Mouse (Mus musculus) stomach, embryonic 14.5 days (tissue): ENCODE data around the gene Creb5. TPM values are rescaled to one million over a fixed set of nuclear protein-coding genes. Genes with fewer than 3 reads are reported as not detected.

Experiments
- ATAC-seq: fragments of 200-750 bp; cut with Nextera tagmentation; 2 replicates; pipeline ENCODE4 v1.8.0; 2017; ENCODE audit warnings: low read depth, moderate TSS enrichment; ENCODE audit not compliant: insufficient number of reproducible peaks, insufficient read depth, low FRiP score
- H3K27ac ChIP-seq: fragments of 300-500 bp; sonication (generic); 2 replicates; pipeline ENCODE4 v1.5.1; 2014; ENCODE audit warnings: mild to moderate bottlenecking, low read length, moderate library complexity, mixed read lengths
- H3K27me3 ChIP-seq: fragments of 300-500 bp; sonication (generic); 2 replicates; pipeline ENCODE4 v1.6.1; 2014; ENCODE audit warnings: low read length, control low read depth, mixed read lengths; ENCODE audit not compliant: control insufficient read depth, insufficient read depth
- H3K36me3 ChIP-seq: fragments of 300-500 bp; sonication (generic); 2 replicates; pipeline ENCODE4 v1.6.1; 2014; ENCODE audit warnings: mild to moderate bottlenecking, control low read depth, low read length, moderate library complexity, mixed read lengths; ENCODE audit not compliant: control insufficient read depth, insufficient read depth
- H3K4me1 ChIP-seq: fragments of 300-500 bp; sonication (generic); 2 replicates; pipeline ENCODE4 v1.6.1; 2014; ENCODE audit warnings: low read length, control low read depth, mixed read lengths; ENCODE audit not compliant: control insufficient read depth, insufficient read depth
- H3K4me2 ChIP-seq: fragments of 300-500 bp; sonication (generic); replicated peaks from 2 replicates; pipeline ENCODE4 v1.6.1; 2014; ENCODE audit warnings: low read depth, low read length, control low read depth
- H3K4me3 ChIP-seq: fragments of 300-500 bp; sonication (generic); 2 replicates; pipeline ENCODE4 v1.5.1; 2014; ENCODE audit warnings: low read depth, low read length, control low read depth
- H3K9ac ChIP-seq: fragments of 300-500 bp; sonication (generic); replicated peaks from 2 replicates; pipeline ENCODE4 v1.6.1; 2014; ENCODE audit warnings: low read depth, mild to moderate bottlenecking, control low read depth, low read length, moderate library complexity, mixed read lengths
- H3K9me3 ChIP-seq: fragments of 300-500 bp; sonication (generic); 2 replicates; pipeline ENCODE4 v1.6.1; 2016; ENCODE audit warnings: low read depth, low read length, control low read depth; ENCODE audit not compliant: control insufficient read depth
- WGBS: fragments of 180-500 bp; shearing (Covaris S2); extraction: QIAGEN DNeasy Blood & Tissue Kit; methylation state at CpG from one replicate; pipeline ENCODE4 v1.1.7; 2014; 5-methylcytosine and 5-hydroxymethylcytosine counted together
- polyA plus RNA-seq: library from polyadenylated mRNA; unstranded; fragments of >200 nt; fragmentation: Nextera tagmentation; extraction: Ambion mirVana; gene quantifications from 2 replicates; pipeline ENCODE4 v1.2.1, GENCODE M21; 2014

Gene Creb5
- polyA plus RNA-seq, 1 experiment from 2014 or later, result 10.2 TPM

- ATAC-seq, result no peak
- 32% methylated on average over 1 of the region's 1 CpGs for WGBS
- Histone ChIP-seq H3K4me3 (no peak overlapping the region), H3K27ac (no peak overlapping the region), H3K4me2 (no peak overlapping the region), H3K9ac (no peak overlapping the region), H3K36me3 (no peaks in the 10 kb centered on the region), H3K4me1 (no peaks in the 10 kb centered on the region), H3K9me3 (no peaks in the 10 kb centered on the region), H3K27me3 (no peaks in the 10 kb centered on the region)
Measured at GRCm38 (mm10) chr6:53514862-53515261, 227.8 kb downstream of the Creb5 start.

GRCm38 (mm10) chr6:53515611-53516010 lies 228.5 kb downstream of the Creb5 start:
- H3K9ac ChIP-seq, result no peak overlapping the region
- no peak for ATAC-seq

GRCm38 (mm10) chr6:53517371-53517945 lies 230.4 kb downstream of the Creb5 start:
- ATAC-seq, result no peak
- WGBS, result 66% methylated on average over 5 of the region's 5 CpGs
- no peaks in the 10 kb centered on the region for H3K36me3 ChIP-seq
- H3K9me3 ChIP-seq, result no peaks in the 10 kb centered on the region
- no peak overlapping the region for H3K4me3 ChIP-seq
- no peak overlapping the region for H3K4me2 ChIP-seq
- no peak overlapping the region for H3K27ac ChIP-seq
- no peaks in the 10 kb centered on the region for H3K4me1 ChIP-seq
- H3K9ac ChIP-seq, result no peak overlapping the region
- no peaks in the 10 kb centered on the region for H3K27me3 ChIP-seq

More at GRCm38 (mm10) chr6:53515611-53516010, 228.5 kb downstream of the Creb5 start:
- H3K27ac ChIP-seq, result no peak overlapping the region
- no peak overlapping the region for H3K4me3 ChIP-seq
- WGBS, result 71% methylated on average over 4 of the region's 4 CpGs
- no peaks in the 10 kb centered on the region for H3K9me3 ChIP-seq
- no peaks in the 10 kb centered on the region for H3K27me3 ChIP-seq
- H3K4me2 ChIP-seq, result no peak overlapping the region
- H3K4me1 ChIP-seq, result no peaks in the 10 kb centered on the region
- no peaks in the 10 kb centered on the region for H3K36me3 ChIP-seq

- H3K9me3 ChIP-seq, result no peaks in the 10 kb centered on the region
- H3K4me2 ChIP-seq, result no peak overlapping the region
- ATAC-seq, result no peak
- H3K4me3 ChIP-seq, result no peak overlapping the region
- WGBS, result 68% methylated on average over 13 of the region's 13 CpGs
- H3K9ac ChIP-seq, result no peak overlapping the region
- no peaks in the 10 kb centered on the region for H3K4me1 ChIP-seq
- no peak overlapping the region for H3K27ac ChIP-seq
- H3K27me3 ChIP-seq, result no peaks in the 10 kb centered on the region
- H3K36me3 ChIP-seq, result no peaks in the 10 kb centered on the region
Measured at GRCm38 (mm10) chr6:53523743-53524497, 236.8 kb downstream of the Creb5 start.

GRCm38 (mm10) chr6:53526460-53526859 lies 239.4 kb downstream of the Creb5 start:
- H3K27ac ChIP-seq, result no peak overlapping the region
- ATAC-seq, result no peak
- WGBS, result 88% methylated on average over 1 of the region's 1 CpGs

GRCm38 (mm10) chr6:53530742-53531141 lies 243.7 kb downstream of the Creb5 start:
- WGBS, result 86% methylated on average over 8 of the region's 8 CpGs
- Histone ChIP-seq H3K9ac (no peak overlapping the region), H3K9me3 (no peaks in the 10 kb centered on the region), H3K27me3 (no peaks in the 10 kb centered on the region), H3K4me1 (no peaks in the 10 kb centered on the region), H3K36me3 (no peaks in the 10 kb centered on the region), H3K4me2 (no peak overlapping the region), H3K27ac (no peak overlapping the region), H3K4me3 (no peak overlapping the region)
- ATAC-seq, result no peak

More at GRCm38 (mm10) chr6:53526460-53526859, 239.4 kb downstream of the Creb5 start:
- no peaks in the 10 kb centered on the region for H3K4me1 ChIP-seq
- H3K4me2 ChIP-seq, result no peak overlapping the region
- H3K36me3 ChIP-seq, result no peaks in the 10 kb centered on the region
- H3K4me3 ChIP-seq, result no peak overlapping the region
- no peaks in the 10 kb centered on the region for H3K9me3 ChIP-seq
- no peak overlapping the region for H3K9ac ChIP-seq
- no peaks in the 10 kb centered on the region for H3K27me3 ChIP-seq

GRCm38 (mm10) chr6:53531461-53531860 lies 244.4 kb downstream of the Creb5 start:
- 95% methylated on average over 4 of the region's 4 CpGs for WGBS
- Histone ChIP-seq H3K4me1 (no peaks in the 10 kb centered on the region), H3K9me3 (no peaks in the 10 kb centered on the region), H3K27me3 (no peaks in the 10 kb centered on the region), H3K4me3 (no peak overlapping the region), H3K9ac (no peak overlapping the region), H3K36me3 (no peaks in the 10 kb centered on the region), H3K4me2 (no peak overlapping the region), H3K27ac (no peak overlapping the region)
- no peak for ATAC-seq

- no peaks in the 10 kb centered on the region for H3K36me3 ChIP-seq
- H3K27me3 ChIP-seq, result no peaks in the 10 kb centered on the region
- WGBS, result 88% methylated on average over 4 of the region's 4 CpGs
- H3K4me1 ChIP-seq, result no peaks in the 10 kb centered on the region
- H3K4me2 ChIP-seq, result no peak overlapping the region
- H3K4me3 ChIP-seq, result no peak overlapping the region
- no peak overlapping the region for H3K27ac ChIP-seq
- no peaks in the 10 kb centered on the region for H3K9me3 ChIP-seq
- no peak overlapping the region for H3K9ac ChIP-seq
- ATAC-seq, result no peak
Measured at GRCm38 (mm10) chr6:53537530-53537929, 250.5 kb downstream of the Creb5 start.
